22 mouse cellular contexts compared by ENCODE assay signal in the genomic region with DNA sequence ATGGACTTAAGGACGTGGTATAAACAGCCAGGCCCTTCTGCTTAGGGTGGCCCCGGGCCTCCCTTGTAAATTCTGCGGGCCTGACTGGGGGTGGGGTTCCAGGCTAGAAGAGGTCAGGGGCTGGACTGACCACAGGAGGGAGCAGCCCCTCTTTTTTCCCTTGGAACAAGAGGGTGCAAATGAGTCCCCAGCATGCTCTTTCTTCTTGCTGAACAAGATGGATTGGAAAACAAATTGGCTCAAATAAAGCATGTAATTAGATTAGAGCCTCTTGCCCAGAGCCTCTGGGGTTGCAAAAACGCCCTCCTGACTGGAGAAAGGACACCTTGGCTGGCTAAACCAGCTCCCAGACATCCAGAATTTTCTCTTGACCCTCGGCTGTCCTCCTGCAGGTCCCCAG.
DNase-seq lines count a peak whose midpoint lies in the region; ATAC-seq and TF ChIP-seq lines count a peak whose summit lies in the region.
"Had no signal": no experiment of that assay in that cellular context is flagged by ENCODE, and none has a peak within 500 bp of the region (broad histone marks: within the 10 kb centered on the region; RNA-seq: fewer than 3 reads in every experiment).

No protein-coding gene starts in this region.

- peaks cover 11% of the 10 kb centered on the region; the same call in 1 of the 2 replicates for H3K4me1 ChIP-seq in midbrain, embryonic 14.5 days (ENCODE audit: control insufficient read depth, insufficient read depth, low read length)
- H3K4me1 ChIP-seq in midbrain, embryonic 16.5 days (ENCODE audit: control insufficient read depth, insufficient read depth, low read length) = peaks cover 5% of the 10 kb centered on the region; the same call in 1 of the 2 replicates
- peaks cover 8% of the 10 kb centered on the region for H3K4me1 ChIP-seq in hindbrain, postnatal 0 days (ENCODE audit: insufficient read depth, low read length)
- H3K4me1 ChIP-seq: liver, embryonic 13.5 days had no signal

- H3K9ac ChIP-seq in midbrain, embryonic 14.5 days (replicated peaks; ENCODE audit: low read length) = no peak overlapping the region
- H3K9ac ChIP-seq in midbrain, embryonic 16.5 days (ENCODE audit: low read depth, low read length) = no peak overlapping the region
- no peak overlapping the region for H3K9ac ChIP-seq in hindbrain, postnatal 0 days (replicated peaks; ENCODE audit: low read length)
- H3K9ac ChIP-seq: embryonic facial prominence, embryonic 12.5 days; limb, embryonic 12.5 days; liver, embryonic 13.5 days; lung, embryonic 14.5 days had no signal

- WGBS in midbrain, embryonic 14.5 days = 9% methylated on average over 5 of the region's 5 CpGs
- WGBS in midbrain, embryonic 16.5 days = 17% methylated on average over 5 of the region's 5 CpGs
- WGBS in hindbrain, postnatal 0 days = 25% methylated on average over 5 of the region's 5 CpGs

- H3K27ac ChIP-seq in midbrain, embryonic 14.5 days (replicated peaks; ENCODE audit: low read depth, low read length) = no peak overlapping the region
- no peak overlapping the region for H3K27ac ChIP-seq in midbrain, embryonic 16.5 days (ENCODE audit: low read length)
- no peak overlapping the region for H3K27ac ChIP-seq in hindbrain, postnatal 0 days
- H3K27ac ChIP-seq: embryonic facial prominence, embryonic 12.5 days; limb, embryonic 12.5 days; liver, embryonic 13.5 days had no signal

- peak; percentile 31 for TF ChIP-seq CTCF in hindbrain, postnatal 0 days (IDR thresholded peaks at IDR 0.05; ENCODE audit: low read depth)

- DNase-seq in embryo, embryonic 10.5 days (ENCODE audit: low spot score) = peak; percentile 58
- DNase-seq in embryo, embryonic 10 days (ENCODE audit: low spot score) = no peak
- DNase-seq in midbrain, embryonic 14.5 days = peak; percentile 27
- peak; percentile 64 for DNase-seq in hindbrain, postnatal 0 days (ENCODE audit: low spot score)
- DNase-seq in adrenal gland, adult 2 months = no peak
- no peak for DNase-seq in adrenal gland, adult 8-10 months
- no peak for DNase-seq in heart, adult 9 months (ENCODE audit: low spot score in 2 of 2)
- DNase-seq: adrenal gland, postnatal 36 days; cerebellum, adult 18-20 months; cerebellum, postnatal 25 days; gastrocnemius, postnatal 25 days; kidney, adult 2 months; kidney, postnatal 14 days; liver, embryonic 13.5 days; lung, embryonic 14.5 days; lung, postnatal 4 days; right cerebral cortex, postnatal 4 days had no signal

- H3K4me2 ChIP-seq in midbrain, embryonic 14.5 days (ENCODE audit: low read length) = no peak overlapping the region
- H3K4me2 ChIP-seq in midbrain, embryonic 16.5 days (ENCODE audit: low read length) = no peak overlapping the region
- no peak overlapping the region for H3K4me2 ChIP-seq in hindbrain, postnatal 0 days (ENCODE audit: low read depth, low read length)
- H3K4me2 ChIP-seq: embryonic facial prominence, embryonic 12.5 days; limb, embryonic 12.5 days; liver, embryonic 13.5 days; lung, embryonic 14.5 days had no signal

- ATAC-seq in midbrain, embryonic 14.5 days (ENCODE audit: low FRiP score, low TSS enrichment) = no peak
- no peak for ATAC-seq in midbrain, embryonic 16.5 days
- peak; percentile 46; the same call in 1 of the 2 replicates for ATAC-seq in hindbrain, postnatal 0 days
- ATAC-seq: forebrain, embryonic 14.5 days had no signal

- H3K4me3 ChIP-seq in midbrain, embryonic 14.5 days (replicated peaks; ENCODE audit: low read depth, low read length) = no peak overlapping the region
- H3K4me3 ChIP-seq in midbrain, embryonic 16.5 days (ENCODE audit: low read depth, low read length) = no peak overlapping the region
- no peak overlapping the region for H3K4me3 ChIP-seq in hindbrain, postnatal 0 days (ENCODE audit: low read length)
- H3K4me3 ChIP-seq: embryonic facial prominence, embryonic 12.5 days; erythroblast, embryonic 14.5 days; limb, embryonic 12.5 days; liver, embryonic 13.5 days had no signal

- H3K9me3 ChIP-seq in midbrain, embryonic 14.5 days (ENCODE audit: control insufficient read depth, low read length) = no peaks in the 10 kb centered on the region
- peaks cover 2% of the 10 kb centered on the region; the same call in 1 of the 2 replicates for H3K9me3 ChIP-seq in midbrain, embryonic 16.5 days (replicated peaks; ENCODE audit: control insufficient read depth, low read length, poor library complexity, severe bottlenecking)
- H3K9me3 ChIP-seq in hindbrain, postnatal 0 days (ENCODE audit: low read length) = no peaks in the 10 kb centered on the region
- H3K9me3 ChIP-seq: embryonic facial prominence, embryonic 12.5 days had no signal

- H3K36me3 ChIP-seq in midbrain, embryonic 14.5 days (ENCODE audit: control insufficient read depth, insufficient read depth, low read length) = no peaks in the 10 kb centered on the region
- H3K36me3 ChIP-seq in midbrain, embryonic 16.5 days (ENCODE audit: control insufficient read depth, insufficient read depth, low read length) = no peaks in the 10 kb centered on the region
- no peaks in the 10 kb centered on the region for H3K36me3 ChIP-seq in hindbrain, postnatal 0 days (ENCODE audit: insufficient read depth, low read length)
- H3K36me3 ChIP-seq: embryonic facial prominence, embryonic 12.5 days; limb, embryonic 12.5 days; liver, embryonic 13.5 days had no signal

- peaks cover 12% of the 10 kb centered on the region for H3K27me3 ChIP-seq in midbrain, embryonic 14.5 days (ENCODE audit: control insufficient read depth, insufficient read depth, low read length)
- no peaks in the 10 kb centered on the region; the same call in 1 of the 2 replicates for H3K27me3 ChIP-seq in midbrain, embryonic 16.5 days (ENCODE audit: control insufficient read depth, insufficient read depth, low read depth, low read length)
- 0 out of 2 replicates have a peak, but pooled peaks cover 7% of the 10 kb centered on the region for H3K27me3 ChIP-seq in hindbrain, postnatal 0 days (ENCODE audit: insufficient read depth, low read length)
- H3K27me3 ChIP-seq: embryonic facial prominence, embryonic 12.5 days; liver, embryonic 13.5 days had no signal

Comparison
In these comparisons a context has a peak if more than half of its experiments do, and no peak if none do; other contexts are left out.
1. DNase-seq: peak in embryo, embryonic 10.5 days (single experiment), midbrain, embryonic 14.5 days (single experiment) and hindbrain, postnatal 0 days (single experiment); none in embryo, embryonic 10 days (single experiment), adrenal gland, adult 2 months (single experiment), adrenal gland, adult 8-10 months (single experiment) and heart, adult 9 months (0 of 2).